Mouse (Mus musculus) liver, embryonic 14.5 days (tissue): Measurements from ENCODE around the gene Zfp658. TPM values are rescaled to one million over a fixed set of nuclear protein-coding genes. Genes with fewer than 3 reads are reported as not detected.
A peak's percentile ranks its signal among the peaks of the same experiment; 100 is the strongest.

Source experiments
- ATAC-seq: fragments of 200-750 bp; cut with Nextera tagmentation; 2 replicates; pipeline ENCODE4 v1.8.0; 2017; ENCODE audit warnings: moderate number of reproducible peaks, mild to moderate bottlenecking, moderate library complexity; ENCODE audit not compliant: insufficient read depth
- DNase-seq, 3 experiments: peaks; one replicate each; pipeline ENCODE4 v3.0.0-alpha.2; 2012 to 2013; ENCODE audit warnings: low read depth in 3 of 3, low spot score in 3 of 3
- H3K27ac ChIP-seq: fragments of 300-500 bp; sonication (generic); 2 replicates; pipeline ENCODE4 v1.5.1; 2014; ENCODE audit warnings: moderate library complexity, mild to moderate bottlenecking, control low read depth, inconsistent platforms
- H3K27me3 ChIP-seq: fragments of 300-500 bp; sonication (generic); 2 replicates; pipeline ENCODE4 v1.6.1; 2014; ENCODE audit warnings: mild to moderate bottlenecking, low read length, moderate library complexity; ENCODE audit not compliant: control insufficient read depth, insufficient read depth
- H3K36me3 ChIP-seq: fragments of 300-500 bp; sonication (generic); replicated peaks from 2 replicates; pipeline ENCODE4 v1.6.1; 2014; ENCODE audit warnings: low read depth; ENCODE audit not compliant: control insufficient read depth, insufficient read depth
- H3K4me1 ChIP-seq, 2 experiments: fragments of 200-500 bp in 1 of 2; fragments of 300-500 bp in 1 of 2; sonication (generic) in 1 of 2; replicated peaks; 2 replicates each; pipeline ENCODE4 v1.6.1; 2012 to 2014; ENCODE audit warnings: antibody characterized with exemption in 1 of 2, inconsistent platforms in 1 of 2, low read length in 1 of 2; ENCODE audit not compliant: control insufficient read depth in 2 of 2, insufficient read depth in 2 of 2
- H3K4me2 ChIP-seq: fragments of 300-500 bp; sonication (generic); 2 replicates; pipeline ENCODE4 v1.6.1; 2014; ENCODE audit warnings: low read depth, mild to moderate bottlenecking, control low read depth, moderate library complexity
- H3K4me3 ChIP-seq, 2 experiments: fragments of 200-500 bp in 1 of 2; fragments of 300-500 bp in 1 of 2; sonication (generic) in 1 of 2; 2 replicates each; pipeline ENCODE4 v1.5.1; 2012 to 2014; ENCODE audit warnings: low read depth in 2 of 2, low read length in 2 of 2, mild to moderate bottlenecking in 2 of 2, control low read depth in 1 of 2, inconsistent platforms in 1 of 2, moderate library complexity in 1 of 2; ENCODE audit not compliant: insufficient read depth in 1 of 2
- H3K9ac ChIP-seq: fragments of 300-500 bp; sonication (generic); replicated peaks from 2 replicates; pipeline ENCODE4 v1.6.1; 2014; ENCODE audit warnings: mild to moderate bottlenecking, control low read depth, moderate library complexity
- H3K9me3 ChIP-seq: fragments of 300-500 bp; sonication (generic); 2 replicates; pipeline ENCODE4 v1.6.1; 2016; ENCODE audit warnings: low read length, mixed read lengths; ENCODE audit not compliant: control insufficient read depth
- CTCF ChIP-seq: IDR thresholded peaks from 2 replicates; pipeline ENCODE4 v1.5.1; 2016; ENCODE audit warnings: antibody characterized with exemption, low read depth, control low read depth
- EP300 ChIP-seq: IDR thresholded peaks from 2 replicates; pipeline ENCODE4 v1.6.1; 2016; ENCODE audit warnings: antibody characterized with exemption, low read depth
- WGBS: fragments of 180-500 bp; shearing (Covaris S2); extraction: QIAGEN DNeasy Blood & Tissue Kit; methylation state at CpG from one replicate; pipeline ENCODE4 v1.1.7; 2014; ENCODE audit not compliant: insufficient replicate concordance; 5-methylcytosine and 5-hydroxymethylcytosine counted together
- polyA plus RNA-seq, 2 experiments: library from polyadenylated mRNA; depleted of rRNA in 1 of 2; stranded (reverse) in 1 of 2; unstranded in 1 of 2; fragments of >200 nt; fragmentation: Nextera tagmentation in 1 of 2; extraction: Ambion mirVana in 1 of 2; gene quantifications; 2 replicates each; pipeline versions ENCODE4 v1.2.1 to v1.2.3; 2012 to 2014

Gene Zfp658
- polyA plus RNA-seq (2012; rRNA removed) = 0.18 and 0.33 TPM in 2 replicates
- 0.15 and 0.25 TPM in 2 replicates for polyA plus RNA-seq (2014; fragmentation: Nextera tagmentation; extraction: Ambion mirVana)

- ATAC-seq = peak; percentile 64
- Histone ChIP-seq H3K9ac (peak within 1 kb of the TSS; percentile 34; the same call in 1 of the 2 replicates), H3K4me3 (peak within 1 kb of the TSS; percentile 54 to 57), H3K27ac (no peak within 1 kb of the TSS), H3K4me2 (peak within 1 kb of the TSS; percentile 72), H3K4me1 (peaks cover 0 to 4% of the 10 kb centered on the region in 2 experiments; a peak in 1 of 4 replicates), H3K9me3 (no peaks in the 10 kb centered on the region), H3K36me3 (no peaks in the 10 kb centered on the region), H3K27me3 (no peaks in the 10 kb centered on the region)
- under 1% methylated on average over 27 of the region's 27 CpGs for WGBS
- no peak for TF ChIP-seq CTCF
- TF ChIP-seq EP300 = no peak
- DNase-seq = peak in 2 of 3 experiments; percentile 29 to 35
Measured at GRCm38 (mm10) chr7:43562006-43562633, at the start of gene Zfp658. Gene Zfp658 (plus strand): TSS chr7:43562256.

GRCm38 (mm10) chr7:43512519-43512918 lies 49.5 kb upstream of the Zfp658 start:
- no peaks in the 10 kb centered on the region for H3K36me3 ChIP-seq
- WGBS = 64% methylated on average over 4 of the region's 4 CpGs
- H3K9me3 ChIP-seq = no peaks in the 10 kb centered on the region
- no peak overlapping the region for H3K4me2 ChIP-seq
- DNase-seq = no peak
- H3K27ac ChIP-seq = no peak overlapping the region
- no peak overlapping the region for H3K9ac ChIP-seq
- no peak overlapping the region for H3K4me3 ChIP-seq
- ATAC-seq = no peak
- H3K27me3 ChIP-seq = no peaks in the 10 kb centered on the region
- TF ChIP-seq CTCF (no peak), EP300 (no peak)
- no peaks in the 10 kb centered on the region for H3K4me1 ChIP-seq

- TF ChIP-seq CTCF (no peak), EP300 (no peak)
- ATAC-seq = no peak
- Histone ChIP-seq H3K4me2 (no peak overlapping the region), H3K4me3 (no peak overlapping the region), H3K27ac (no peak overlapping the region), H3K9me3 (no peaks in the 10 kb centered on the region), H3K27me3 (no peaks in the 10 kb centered on the region), H3K36me3 (no peaks in the 10 kb centered on the region), H3K9ac (no peak overlapping the region), H3K4me1 (no peaks in the 10 kb centered on the region)
- 57% methylated on average over 5 of the region's 5 CpGs for WGBS
- DNase-seq = no peak
Measured at GRCm38 (mm10) chr7:43515076-43515475, 47.0 kb upstream of the Zfp658 start.

- Histone ChIP-seq H3K4me3 (no peak overlapping the region), H3K9ac (no peak overlapping the region), H3K4me1 (no peaks in the 10 kb centered on the region), H3K27ac (no peak overlapping the region), H3K4me2 (no peak overlapping the region), H3K36me3 (no peaks in the 10 kb centered on the region), H3K27me3 (no peaks in the 10 kb centered on the region), H3K9me3 (no peaks in the 10 kb centered on the region)
- 71% methylated on average over 15 of the region's 15 CpGs for WGBS
- no peak for DNase-seq
- no peak for ATAC-seq
- TF ChIP-seq EP300 = no peak
- TF ChIP-seq CTCF = no peak
Measured at GRCm38 (mm10) chr7:43518341-43518740, 43.7 kb upstream of the Zfp658 start.

GRCm38 (mm10) chr7:43522776-43523175 lies 39.3 kb upstream of the Zfp658 start:
- 54% methylated on average over 2 of the region's 2 CpGs for WGBS
- no peak for TF ChIP-seq CTCF
- no peak for TF ChIP-seq EP300
- no peak for DNase-seq

More at GRCm38 (mm10) chr7:43522776-43523175, 39.3 kb upstream of the Zfp658 start:
- no peaks in the 10 kb centered on the region for H3K9me3 ChIP-seq
- ATAC-seq = no peak
- H3K4me3 ChIP-seq = no peak overlapping the region
- H3K4me1 ChIP-seq = no peaks in the 10 kb centered on the region
- no peaks in the 10 kb centered on the region for H3K36me3 ChIP-seq
- H3K9ac ChIP-seq = no peak overlapping the region
- H3K4me2 ChIP-seq = no peak overlapping the region
- H3K27ac ChIP-seq = no peak overlapping the region
- no peaks in the 10 kb centered on the region for H3K27me3 ChIP-seq
